Mouse (Mus musculus) limb, embryonic 12.5 days (tissue): ENCODE results near the gene Ypel2. TPM values are rescaled to one million over a fixed set of nuclear protein-coding genes. Genes with fewer than 3 reads are reported as not detected.

Source experiments
- ATAC-seq: fragments of 200-750 bp; cut with Nextera tagmentation; 2 replicates; pipeline ENCODE4 v1.8.0; 2017; ENCODE audit warnings: low read depth, moderate TSS enrichment; ENCODE audit not compliant: insufficient number of reproducible peaks, insufficient read depth, low FRiP score, low TSS enrichment
- H3K27ac ChIP-seq: fragments of 300-500 bp; sonication (generic); 2 replicates; pipeline ENCODE4 v1.5.1; 2016; ENCODE audit warnings: mild to moderate bottlenecking, moderate library complexity
- H3K27me3 ChIP-seq: fragments of 300-500 bp; sonication (generic); 2 replicates; pipeline ENCODE4 v1.6.1; 2016; ENCODE audit warnings: mild to moderate bottlenecking, moderate library complexity
- H3K36me3 ChIP-seq: fragments of 300-500 bp; sonication (generic); 2 replicates; pipeline ENCODE4 v1.6.1; 2016; ENCODE audit warnings: mild to moderate bottlenecking, moderate library complexity
- H3K4me1 ChIP-seq: fragments of 300-500 bp; sonication (generic); replicated peaks from 2 replicates; pipeline ENCODE4 v1.6.1; 2016
- H3K4me2 ChIP-seq: fragments of 300-500 bp; sonication (generic); 2 replicates; pipeline ENCODE4 v1.6.1; 2016; ENCODE audit warnings: mild to moderate bottlenecking, moderate library complexity
- H3K4me3 ChIP-seq: fragments of 300-500 bp; sonication (generic); replicated peaks from 2 replicates; pipeline ENCODE4 v1.5.1; 2016; ENCODE audit warnings: mild to moderate bottlenecking
- H3K9ac ChIP-seq: fragments of 300-500 bp; sonication (generic); replicated peaks from 2 replicates; pipeline ENCODE4 v1.6.1; 2016; ENCODE audit warnings: mild to moderate bottlenecking, moderate library complexity
- H3K9me3 ChIP-seq: fragments of 300-500 bp; sonication (generic); 2 replicates; pipeline ENCODE4 v1.6.1; 2016; ENCODE audit warnings: mild to moderate bottlenecking, moderate library complexity
- WGBS: fragments of 180-500 bp; shearing (Covaris S2); methylation state at CpG from one replicate; pipeline ENCODE4 v1.1.7; 2016; 5-methylcytosine and 5-hydroxymethylcytosine counted together
- polyA plus RNA-seq: library from polyadenylated mRNA; unstranded; fragments of >200 nt; fragmentation: Nextera tagmentation; extraction: Ambion mirVana; gene quantifications from 2 replicates; pipeline ENCODE4 v1.2.1, GENCODE M21; 2016

Ypel2 gene
- polyA plus RNA-seq, 1 experiment from 2014 or later, result 10.5 TPM

DNA sequence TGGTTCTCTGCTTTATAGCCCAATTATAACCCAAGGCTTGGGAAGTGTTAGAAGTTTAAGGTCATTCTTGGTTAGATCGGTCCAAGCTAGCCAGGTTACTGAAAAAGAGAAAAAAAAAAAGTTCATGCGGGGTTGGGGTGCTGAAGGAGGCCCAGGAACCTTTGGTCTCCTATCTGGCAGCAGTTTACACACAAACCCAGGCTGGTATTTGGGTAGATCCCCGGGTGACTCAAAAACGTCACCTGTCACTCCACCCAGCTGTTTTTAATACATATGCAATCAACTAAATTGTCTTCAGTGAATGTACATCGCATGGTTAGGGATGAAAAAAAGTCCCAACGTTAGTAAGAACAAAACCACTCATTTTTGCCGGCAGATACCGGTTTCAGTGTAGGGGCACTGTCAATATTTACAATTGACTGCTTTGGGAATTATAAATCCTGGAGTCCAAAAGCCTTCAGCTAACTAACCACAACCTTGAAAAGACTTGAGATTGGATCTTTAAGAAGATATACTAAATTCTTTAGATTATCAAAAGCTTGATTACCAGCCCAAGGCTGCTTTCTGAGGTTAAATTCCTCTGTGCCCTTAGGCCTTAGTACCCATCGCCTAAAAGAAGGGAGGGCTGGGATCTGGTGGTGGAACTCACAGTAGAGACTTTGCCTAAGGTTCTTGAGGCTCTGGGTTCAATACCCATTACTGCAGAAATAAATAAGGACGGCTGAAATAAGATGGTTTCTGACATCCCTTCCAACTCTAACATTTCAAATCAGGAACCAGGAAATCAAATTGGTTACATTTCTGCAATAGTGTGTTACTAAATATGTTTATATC, 1.5 kb upstream of the Ypel2 start:
- no peaks in the 10 kb centered on the region for H3K27me3 ChIP-seq
- no peak for ATAC-seq
- H3K36me3 ChIP-seq, result no peaks in the 10 kb centered on the region
- no peak overlapping the region for H3K4me3 ChIP-seq
- H3K9me3 ChIP-seq, result no peaks in the 10 kb centered on the region
- 44% methylated on average over 10 of the region's 10 CpGs for WGBS
- peaks cover 31% of the 10 kb centered on the region for H3K4me1 ChIP-seq
- no peak overlapping the region for H3K9ac ChIP-seq
- no peak overlapping the region for H3K27ac ChIP-seq
- H3K4me2 ChIP-seq, result no peak overlapping the region

DNA sequence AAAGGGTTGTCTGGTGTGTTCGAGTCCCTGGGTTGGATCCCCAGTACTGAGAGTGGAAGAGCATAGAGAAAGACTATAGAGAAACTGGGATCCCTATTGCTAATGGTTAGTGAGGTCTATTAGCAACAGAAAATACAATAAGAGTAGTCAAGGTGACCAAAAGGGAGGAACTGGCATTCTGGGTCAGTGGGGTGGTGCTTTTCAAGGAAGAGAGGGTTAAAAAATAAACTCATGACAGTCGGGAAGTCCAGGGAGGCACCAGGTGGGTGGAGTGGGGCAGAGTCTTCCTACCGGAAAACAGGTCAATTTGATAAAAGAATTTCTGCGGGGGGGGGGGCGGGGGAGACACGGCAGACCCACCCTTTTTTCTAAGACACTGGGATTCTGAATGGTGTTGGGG, 823 bp upstream of the Ypel2 start:
- H3K9me3 ChIP-seq, result no peaks in the 10 kb centered on the region
- no peak for ATAC-seq
- no peaks in the 10 kb centered on the region for H3K36me3 ChIP-seq
- peak overlapping the region; percentile 94 for H3K27ac ChIP-seq
- H3K27me3 ChIP-seq, result no peaks in the 10 kb centered on the region
- H3K4me1 ChIP-seq, result peaks cover 35% of the 10 kb centered on the region
- H3K4me2 ChIP-seq, result peak overlapping the region; percentile 85
- WGBS, result 15% methylated on average over 6 of the region's 6 CpGs
- no peak overlapping the region; the same call in 1 of the 2 replicates for H3K9ac ChIP-seq
- peak overlapping the region; percentile 96 for H3K4me3 ChIP-seq

DNA sequence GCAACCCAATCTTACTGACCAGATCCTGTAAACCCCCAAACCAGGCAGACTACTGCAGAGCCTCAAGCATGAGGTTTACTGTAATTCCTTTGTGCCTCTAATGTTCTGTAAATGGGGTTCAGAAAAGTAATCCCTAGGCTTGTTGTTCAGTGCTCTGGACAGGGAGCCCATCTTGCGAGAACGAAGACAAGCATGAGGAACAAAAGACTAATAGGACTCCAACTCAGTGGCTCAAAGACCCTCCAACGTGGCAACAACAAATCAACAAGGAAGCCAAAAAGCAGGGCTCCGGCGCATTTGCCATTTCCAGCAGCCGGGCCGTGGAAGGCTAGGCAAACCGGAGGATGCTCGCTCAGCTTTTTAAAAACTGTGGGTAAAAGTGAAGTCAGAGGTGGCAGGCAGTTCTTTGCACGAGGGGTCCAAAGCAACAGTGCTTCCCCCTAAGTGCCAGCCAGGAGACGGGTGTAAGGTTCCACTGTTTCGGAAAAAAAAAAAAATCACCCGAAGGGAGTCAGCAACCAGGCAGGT, 982 bp downstream of the Ypel2 start:
- Histone ChIP-seq H3K36me3 (no peaks in the 10 kb centered on the region), H3K4me3 (peak overlapping the region; percentile 96), H3K27ac (peak overlapping the region; percentile 94; the same call in 1 of the 2 replicates), H3K4me1 (peaks cover 35% of the 10 kb centered on the region), H3K27me3 (no peaks in the 10 kb centered on the region), H3K9ac (peak overlapping the region; percentile 90), H3K9me3 (no peaks in the 10 kb centered on the region), H3K4me2 (peak overlapping the region; percentile 85)
- no peak for ATAC-seq
- WGBS, result 4% methylated on average over 13 of the region's 13 CpGs

DNA sequence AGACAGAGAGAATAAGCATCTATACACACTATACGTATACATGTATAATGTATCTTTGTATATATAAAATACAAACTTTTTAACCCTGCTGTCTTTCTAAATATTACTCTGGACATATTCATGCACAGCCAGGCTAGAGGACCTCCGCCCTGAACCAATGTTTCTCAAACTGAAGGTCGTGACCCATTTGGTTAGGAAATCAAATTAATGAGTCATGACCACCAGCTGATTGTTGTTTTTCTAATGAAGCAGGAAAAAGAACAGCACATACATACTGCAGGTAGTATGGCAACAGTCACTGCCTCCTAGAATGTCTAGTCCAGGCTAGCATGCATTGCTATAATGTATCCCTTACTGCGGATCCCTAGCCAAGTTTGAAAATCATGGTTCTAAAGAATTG, 2.3 kb downstream of the Ypel2 start:
- ATAC-seq, result no peak
- H3K4me2 ChIP-seq, result peak overlapping the region; percentile 85

DNA sequence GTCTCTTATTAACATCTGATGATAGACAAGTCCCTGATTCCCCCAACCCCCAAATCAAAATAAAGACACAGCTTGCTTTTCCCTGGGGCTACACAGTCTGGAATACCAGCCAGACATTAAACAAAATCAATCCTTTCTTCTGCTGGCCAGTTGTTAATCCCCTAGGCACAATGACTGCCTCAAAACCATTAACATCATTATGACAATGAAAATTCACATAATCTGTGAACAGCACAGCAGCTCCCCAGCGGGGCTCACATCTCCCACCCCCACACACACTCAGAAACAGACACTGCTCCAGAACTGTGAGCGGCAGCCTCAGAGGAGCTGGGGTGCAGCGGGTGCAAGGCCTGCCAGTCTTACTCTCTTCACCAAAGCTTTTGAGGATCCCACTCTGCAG, 3.2 kb downstream of the Ypel2 start:
- H3K4me3 ChIP-seq, result 0 out of 2 replicates have a peak overlapping the region, but pooled peaks have one; percentile 9
- H3K9me3 ChIP-seq, result no peaks in the 10 kb centered on the region
- no peaks in the 10 kb centered on the region for H3K36me3 ChIP-seq
- peak overlapping the region; percentile 36 for H3K4me2 ChIP-seq
- no peak for ATAC-seq
- H3K9ac ChIP-seq, result no peak overlapping the region
- H3K4me1 ChIP-seq, result peaks cover 35% of the 10 kb centered on the region
- H3K27ac ChIP-seq, result no peak overlapping the region
- WGBS, result 72% methylated on average over 3 of the region's 3 CpGs
- H3K27me3 ChIP-seq, result 0 out of 2 replicates have a peak, but pooled peaks cover 3% of the 10 kb centered on the region

More for the DNA sequence above, 2.3 kb downstream of the Ypel2 start:
- H3K27me3 ChIP-seq, result no peaks in the 10 kb centered on the region
- WGBS, result 89% methylated on average over 4 of the region's 4 CpGs
- H3K4me1 ChIP-seq, result peaks cover 35% of the 10 kb centered on the region
- no peak overlapping the region for H3K9ac ChIP-seq
- H3K4me3 ChIP-seq, result 0 out of 2 replicates have a peak overlapping the region, but pooled peaks have one; percentile 96
- H3K9me3 ChIP-seq, result no peaks in the 10 kb centered on the region
- no peak overlapping the region for H3K27ac ChIP-seq
- no peaks in the 10 kb centered on the region for H3K36me3 ChIP-seq

DNA sequence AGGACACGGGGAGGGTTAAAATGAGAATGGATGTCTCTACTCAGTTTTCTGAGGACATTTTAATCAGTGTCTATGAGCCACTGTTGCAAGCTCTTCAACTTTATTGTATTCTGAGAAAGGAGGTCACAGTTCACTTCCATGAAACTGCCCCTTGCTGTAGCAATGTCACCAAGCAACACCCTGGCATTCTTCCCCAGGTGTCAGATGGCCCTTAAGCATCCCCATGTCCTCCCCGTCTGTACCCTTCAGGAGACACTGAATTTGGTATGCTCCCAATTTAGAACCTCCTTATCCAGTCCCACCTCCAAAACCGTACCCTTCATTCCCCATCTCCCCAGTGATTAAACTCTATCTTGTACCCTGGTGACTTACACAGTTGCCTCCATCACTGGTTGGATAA, 8.5 kb downstream of the Ypel2 start:
- Histone ChIP-seq H3K4me2 (no peak overlapping the region), H3K27ac (no peak overlapping the region), H3K36me3 (no peaks in the 10 kb centered on the region), H3K9me3 (no peaks in the 10 kb centered on the region), H3K4me3 (no peak overlapping the region), H3K9ac (no peak overlapping the region), H3K27me3 (0 out of 2 replicates have a peak, but pooled peaks cover 3% of the 10 kb centered on the region), H3K4me1 (peaks cover 18% of the 10 kb centered on the region)
- 74% methylated on average over 3 of the region's 3 CpGs for WGBS
- no peak for ATAC-seq

DNA sequence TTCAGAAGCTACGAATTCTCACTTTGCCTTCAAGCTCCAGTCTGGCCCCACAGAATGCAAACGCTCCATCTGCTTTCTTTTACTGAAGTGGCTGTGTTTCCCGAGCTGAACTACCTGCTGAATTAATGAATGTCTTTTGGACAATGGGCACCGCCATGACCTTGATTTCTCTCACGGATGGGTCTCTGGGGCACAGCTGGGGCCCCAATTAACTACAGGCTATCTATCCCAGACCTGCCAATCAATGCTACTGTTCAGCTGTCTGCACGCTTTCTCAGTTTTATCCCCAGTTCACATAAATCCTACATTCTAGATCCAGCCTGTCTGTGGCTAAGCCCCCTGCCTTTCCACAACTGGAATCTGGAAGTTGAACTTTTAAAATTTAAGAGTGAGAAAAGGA, 10.5 kb downstream of the Ypel2 start:
- Histone ChIP-seq H3K9ac (no peak overlapping the region), H3K27me3 (0 out of 2 replicates have a peak, but pooled peaks cover 3% of the 10 kb centered on the region), H3K27ac (no peak overlapping the region), H3K36me3 (0 out of 2 replicates have a peak, but pooled peaks cover 3% of the 10 kb centered on the region), H3K4me3 (no peak overlapping the region), H3K4me2 (no peak overlapping the region), H3K4me1 (peaks cover 15% of the 10 kb centered on the region), H3K9me3 (no peaks in the 10 kb centered on the region)
- WGBS, result 70% methylated on average over 6 of the region's 6 CpGs
- no peak for ATAC-seq

DNA sequence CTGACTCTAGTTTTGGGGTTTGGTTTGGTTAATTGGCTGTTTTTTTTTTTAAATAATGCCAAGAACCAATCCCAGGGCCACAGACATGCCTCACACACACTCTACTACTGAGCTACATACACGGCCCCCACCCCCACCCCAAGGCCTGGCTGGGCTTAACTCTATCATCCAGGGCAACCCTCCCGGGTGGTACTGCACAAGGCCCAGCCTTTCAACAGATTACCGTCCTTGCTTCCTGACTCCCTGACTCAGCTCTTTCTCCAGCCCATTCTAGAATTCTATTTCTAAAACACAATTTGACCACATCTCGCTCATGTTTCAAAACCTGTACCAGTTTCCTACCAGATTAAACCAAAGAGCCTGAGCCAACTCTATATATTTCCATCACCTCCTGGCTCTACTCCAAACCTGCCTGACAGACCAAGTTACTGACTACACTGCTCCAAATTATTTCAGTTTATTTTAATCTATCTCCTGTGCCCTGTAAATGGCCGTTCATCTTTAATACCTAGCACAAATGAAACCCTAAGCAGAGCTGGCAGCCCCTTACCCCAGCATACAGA, 12.2 kb downstream of the Ypel2 start:
- ATAC-seq, result no peak
- H3K9me3 ChIP-seq, result no peaks in the 10 kb centered on the region
- peaks cover 10% of the 10 kb centered on the region for H3K36me3 ChIP-seq
- no peak overlapping the region for H3K4me2 ChIP-seq
- 0 out of 2 replicates have a peak, but pooled peaks cover 3% of the 10 kb centered on the region for H3K27me3 ChIP-seq
- no peak overlapping the region for H3K4me3 ChIP-seq
- peak overlapping the region; percentile 14; the same call in 1 of the 2 replicates for H3K27ac ChIP-seq
- H3K4me1 ChIP-seq, result peaks cover 15% of the 10 kb centered on the region
- WGBS, result 67% methylated on average over 5 of the region's 5 CpGs
- H3K9ac ChIP-seq, result no peak overlapping the region

DNA sequence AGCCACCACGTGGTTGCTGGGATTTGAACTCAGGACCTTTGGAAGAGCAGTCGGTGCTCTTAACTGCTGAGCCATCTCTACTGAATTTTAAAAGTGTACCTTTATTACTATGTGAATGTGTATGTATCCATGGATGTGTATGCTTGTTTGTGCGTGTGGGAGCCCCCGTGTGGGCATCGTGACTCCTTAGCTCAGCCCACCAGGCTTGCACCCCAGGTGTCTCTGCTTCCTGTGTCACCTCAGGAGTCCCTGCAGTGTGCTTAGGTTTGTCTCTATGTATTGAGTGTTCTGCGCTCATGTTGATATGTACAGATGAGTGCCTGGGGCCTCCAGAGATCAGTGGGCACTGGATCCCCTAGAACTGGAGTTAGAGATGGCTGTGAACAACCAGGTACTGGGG, 13.0 kb downstream of the Ypel2 start:
- Histone ChIP-seq H3K4me3 (no peak overlapping the region), H3K4me2 (no peak overlapping the region), H3K27ac (no peak overlapping the region), H3K9me3 (no peaks in the 10 kb centered on the region), H3K27me3 (no peaks in the 10 kb centered on the region), H3K36me3 (peaks cover 10% of the 10 kb centered on the region), H3K9ac (no peak overlapping the region), H3K4me1 (peaks cover 22% of the 10 kb centered on the region)
- ATAC-seq, result no peak
- 89% methylated on average over 6 of the region's 6 CpGs for WGBS

DNA sequence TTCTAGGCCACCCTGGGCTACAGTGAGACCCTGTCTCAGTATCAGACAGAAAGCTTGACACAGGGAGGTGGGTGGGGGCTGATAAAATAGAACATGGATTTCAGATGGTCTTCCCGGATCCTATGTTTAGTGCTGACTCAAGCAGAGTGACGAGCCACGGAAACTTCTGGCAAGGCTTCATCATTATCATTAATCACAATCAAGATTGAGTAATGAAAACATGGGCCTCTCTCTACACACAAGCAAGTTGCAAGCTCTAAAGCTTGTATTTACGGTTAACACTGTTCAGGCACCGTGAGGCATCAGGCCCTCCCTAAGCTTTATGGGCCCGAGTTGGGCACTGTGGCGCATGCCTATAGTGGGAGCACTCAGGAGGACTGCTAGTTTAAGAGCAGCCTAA, 13.7 kb downstream of the Ypel2 start:
- ATAC-seq, result no peak
- Histone ChIP-seq H3K27ac (0 out of 2 replicates have a peak overlapping the region, but pooled peaks have one; percentile 4), H3K36me3 (peaks cover 10% of the 10 kb centered on the region), H3K27me3 (no peaks in the 10 kb centered on the region), H3K9ac (no peak overlapping the region), H3K4me2 (no peak overlapping the region), H3K4me1 (peaks cover 25% of the 10 kb centered on the region), H3K9me3 (no peaks in the 10 kb centered on the region), H3K4me3 (no peak overlapping the region)
- 87% methylated on average over 7 of the region's 7 CpGs for WGBS

DNA sequence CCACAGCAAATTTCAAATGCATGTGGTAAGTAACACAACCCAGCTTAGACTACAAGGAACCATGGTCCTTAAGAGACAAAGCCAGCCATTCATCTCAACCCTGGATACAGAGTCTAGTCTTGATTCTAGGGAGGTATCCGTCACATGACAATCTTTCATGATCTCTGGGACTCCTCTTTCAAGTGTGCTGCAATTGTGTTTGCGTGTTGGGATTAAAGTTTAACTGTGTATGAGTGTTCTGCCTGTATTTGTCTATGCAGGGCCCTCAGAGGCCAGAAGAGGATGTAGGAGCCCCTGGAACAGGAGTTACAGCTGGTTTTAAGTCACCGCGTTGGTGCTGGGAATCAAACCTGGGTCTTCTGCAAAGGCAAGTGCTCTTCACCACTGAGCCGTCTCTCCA, 16.3 kb downstream of the Ypel2 start:
- no peak for ATAC-seq

More for the DNA sequence above, 16.3 kb downstream of the Ypel2 start:
- no peaks in the 10 kb centered on the region for H3K9me3 ChIP-seq
- H3K9ac ChIP-seq, result no peak overlapping the region
- no peak overlapping the region for H3K4me2 ChIP-seq
- no peak overlapping the region for H3K27ac ChIP-seq
- H3K36me3 ChIP-seq, result peaks cover 15% of the 10 kb centered on the region
- WGBS, result 95% methylated on average over 5 of the region's 5 CpGs
- H3K4me3 ChIP-seq, result no peak overlapping the region
- H3K4me1 ChIP-seq, result peaks cover 48% of the 10 kb centered on the region
- H3K27me3 ChIP-seq, result no peaks in the 10 kb centered on the region
